ENCODE assay signal across 12 mouse cellular contexts in the genomic region with DNA sequence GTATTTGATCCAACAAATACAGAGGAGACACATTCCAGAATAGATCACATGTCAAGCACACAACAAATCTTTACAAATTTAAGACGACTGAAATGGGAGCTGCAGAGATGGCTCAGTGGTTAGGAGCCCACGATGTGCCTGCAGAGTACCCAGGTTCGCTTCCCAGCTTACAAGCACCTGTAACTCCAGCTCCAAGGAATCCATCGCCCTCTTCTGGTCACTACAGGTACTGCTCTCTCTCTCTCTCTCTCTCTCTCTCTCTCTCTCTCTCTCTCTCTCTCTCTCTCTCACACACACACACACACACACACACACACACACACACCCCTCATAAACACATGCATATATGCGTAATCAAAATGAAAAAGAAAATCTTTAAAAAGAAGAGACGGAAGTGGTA.
DNase-seq lines count a peak whose midpoint lies in the region; TF ChIP-seq lines count a peak whose summit lies in the region.
"Had no signal": no experiment of that assay in that cellular context is flagged by ENCODE, and none has a peak within 500 bp of the region (broad histone marks: within the 10 kb centered on the region; RNA-seq: fewer than 3 reads in every experiment).

No protein-coding gene starts in this region.

- peaks cover 4% of the 10 kb centered on the region; the same call in 1 of the 2 replicates for H3K9me3 ChIP-seq in E14TG2a.4 (ENCODE audit: low read length)
- H3K9me3 ChIP-seq: heart, embryonic 13.5 days; neural tube, embryonic 12.5 days had no signal

- peaks cover 11% of the 10 kb centered on the region for H3K4me1 ChIP-seq in E14TG2a.4 (replicated peaks; ENCODE audit: low read depth, low read length)
- H3K4me1 ChIP-seq: heart, embryonic 13.5 days had no signal

- no peaks in the 10 kb centered on the region for H3K36me3 ChIP-seq in E14TG2a.4 (ENCODE audit: insufficient read depth, low read length)
- H3K36me3 ChIP-seq in splenic B cell, adult 2 months (ENCODE audit: control insufficient read depth, insufficient read depth, low read length, poor library complexity, severe bottlenecking), result no peaks in the 10 kb centered on the region
- H3K36me3 ChIP-seq: heart, embryonic 13.5 days; neural tube, embryonic 12.5 days had no signal

- DNase-seq in layer of hippocampus, adult 2 months (ENCODE audit: low spot score in 2 of 2), result no peak
- no peak for DNase-seq in layer of hippocampus, postnatal 25 days (ENCODE audit: extremely low spot score in 1 of 2, low spot score in 1 of 2)
- DNase-seq in MEL-GATA-1-ER (ENCODE audit: extremely low read depth, low read depth), result peak; percentile 6
- DNase-seq in splenic B cell, adult 2 months (ENCODE audit: low read depth, low spot score), result peak; percentile 18
- DNase-seq in heart, adult 11 months, result no peak
- DNase-seq in MN1 (ENCODE audit: low spot score), result no peak
- DNase-seq: adrenal gland, postnatal 10 days; right cerebral cortex, postnatal 25 days had no signal

- TF ChIP-seq CTCF in layer of hippocampus, adult 2 months (conservative IDR thresholded peaks at IDR 0.05), result peak; percentile 46
- TF ChIP-seq CTCF in E14TG2a.4 (conservative IDR thresholded peaks at IDR 0.05; ENCODE audit: low read length), result peak; percentile 37

- no peak overlapping the region for H3K27ac ChIP-seq in layer of hippocampus, adult 2 months
- H3K27ac ChIP-seq: heart, embryonic 13.5 days; macrophage; neural tube, embryonic 12.5 days had no signal

- no peaks in the 10 kb centered on the region for H3K27me3 ChIP-seq in E14TG2a.4 (ENCODE audit: insufficient read depth, low read length)
- no peaks in the 10 kb centered on the region for H3K27me3 ChIP-seq in splenic B cell, adult 2 months (ENCODE audit: control insufficient read depth, insufficient read depth, low read length, poor library complexity, severe bottlenecking)
- H3K27me3 ChIP-seq: heart, embryonic 13.5 days; neural tube, embryonic 12.5 days had no signal

- H3K4me3 ChIP-seq in layer of hippocampus, adult 2 months, result no peak overlapping the region
- no peak overlapping the region for H3K4me3 ChIP-seq in E14TG2a.4 (replicated peaks; ENCODE audit: low read length)
- H3K4me3 ChIP-seq: heart, embryonic 13.5 days; neural tube, embryonic 12.5 days had no signal

Comparison
In these comparisons a context has a peak if more than half of its experiments do, and no peak if none do; other contexts are left out.
1. DNase-seq: peak in MEL-GATA-1-ER (single experiment) and splenic B cell, adult 2 months (single experiment); none in layer of hippocampus, adult 2 months (0 of 2), layer of hippocampus, postnatal 25 days (0 of 2), heart, adult 11 months (single experiment) and MN1 (single experiment).